ENCODE assay signal across 21 mouse cellular contexts in genomic region chr4:139632254-139632580, GRCm38 (mm10). TPM values are rescaled to one million over a fixed set of nuclear protein-coding genes. Genes with fewer than 3 reads are reported as not detected.
DNase-seq lines count a peak whose midpoint lies in the region; ATAC-seq and TF ChIP-seq lines count a peak whose summit lies in the region.
"Had no signal": no experiment of that assay in that cellular context is flagged by ENCODE, and none has a peak within 500 bp of the region (broad histone marks: within the 10 kb centered on the region; RNA-seq: fewer than 3 reads in every experiment).

No protein-coding gene starts in this region.

- no peaks in the 10 kb centered on the region for H3K36me3 ChIP-seq in kidney, adult 2 months (ENCODE audit: control insufficient read depth, insufficient read depth, low read length)
- H3K36me3 ChIP-seq in kidney, embryonic 14.5 days (ENCODE audit: control insufficient read depth, insufficient read depth, low read length) = peaks cover 7% of the 10 kb centered on the region; the same call in 1 of the 2 replicates
- peaks cover 14% of the 10 kb centered on the region for H3K36me3 ChIP-seq in small intestine, adult 2 months (ENCODE audit: control insufficient read depth, insufficient read depth, low read length)
- H3K36me3 ChIP-seq: heart, embryonic 13.5 days had no signal

- ATAC-seq in kidney, embryonic 14.5 days (ENCODE audit: low FRiP score, low TSS enrichment) = no peak
- ATAC-seq: forebrain, embryonic 13.5 days; forebrain, postnatal 0 days had no signal

- no peaks in the 10 kb centered on the region for H3K27me3 ChIP-seq in kidney, adult 2 months (replicated peaks; ENCODE audit: control insufficient read depth, insufficient read depth, low read length)
- H3K27me3 ChIP-seq in kidney, embryonic 14.5 days (ENCODE audit: control insufficient read depth, insufficient read depth, low read length) = 0 out of 2 replicates have a peak, but pooled peaks cover 3% of the 10 kb centered on the region
- H3K27me3 ChIP-seq in small intestine, adult 2 months (ENCODE audit: control insufficient read depth, insufficient read depth, low read length) = peaks cover 22% of the 10 kb centered on the region
- H3K27me3 ChIP-seq: CH12.LX; forebrain, embryonic 13.5 days had no signal

- no peak overlapping the region for H3K27ac ChIP-seq in kidney, adult 2 months (ENCODE audit: insufficient read depth, low read depth, low read length)
- no peak overlapping the region for H3K27ac ChIP-seq in kidney, embryonic 14.5 days (ENCODE audit: low read depth, low read length)
- no peak overlapping the region for H3K27ac ChIP-seq in small intestine, adult 2 months (ENCODE audit: insufficient read depth, low read depth, low read length)
- H3K27ac ChIP-seq: embryonic facial prominence, embryonic 10.5 days; forebrain, embryonic 13.5 days had no signal

- TF ChIP-seq CTCF in kidney, adult 2 months (conservative IDR thresholded peaks at IDR 0.05; ENCODE audit: insufficient read depth, insufficient read length, low read depth, low read length) = no peak
- TF ChIP-seq CTCF in small intestine, adult 2 months (IDR thresholded peaks at IDR 0.05; ENCODE audit: extremely low read depth, insufficient read length, insufficient replicate concordance, low read depth, low read length) = no peak

- H3K9ac ChIP-seq in kidney, embryonic 14.5 days (ENCODE audit: low read depth, low read length) = no peak overlapping the region
- H3K9ac ChIP-seq: forebrain, embryonic 13.5 days; forebrain, postnatal 0 days; heart, embryonic 13.5 days had no signal

- no peak overlapping the region for H3K4me3 ChIP-seq in kidney, adult 2 months (ENCODE audit: insufficient read depth, low read depth, low read length)
- no peak overlapping the region for H3K4me3 ChIP-seq in kidney, embryonic 14.5 days (ENCODE audit: low read length)
- H3K4me3 ChIP-seq in small intestine, adult 2 months (ENCODE audit: low read depth, low read length) = 0 out of 2 replicates have a peak overlapping the region, but pooled peaks have one; percentile 22
- H3K4me3 ChIP-seq: embryonic facial prominence, embryonic 10.5 days; forebrain, embryonic 13.5 days; heart, embryonic 13.5 days had no signal

- H3K9me3 ChIP-seq in kidney, embryonic 14.5 days (ENCODE audit: control insufficient read depth, low read length) = no peaks in the 10 kb centered on the region
- H3K9me3 ChIP-seq: embryonic facial prominence, embryonic 10.5 days; forebrain, embryonic 13.5 days; heart, embryonic 13.5 days had no signal

- peaks cover 23% of the 10 kb centered on the region for H3K4me1 ChIP-seq in kidney, adult 2 months (ENCODE audit: control insufficient read depth, insufficient read depth, low read length)
- peaks cover 2% of the 10 kb centered on the region; the same call in 1 of the 2 replicates for H3K4me1 ChIP-seq in kidney, embryonic 14.5 days (ENCODE audit: control insufficient read depth, insufficient read depth, low read length)
- peaks cover 16% of the 10 kb centered on the region for H3K4me1 ChIP-seq in small intestine, adult 2 months (ENCODE audit: control insufficient read depth, insufficient read depth, insufficient read length, low read length)
- H3K4me1 ChIP-seq: embryonic facial prominence, embryonic 10.5 days; forebrain, embryonic 13.5 days had no signal

- WGBS in kidney, adult 2 months = 53% methylated on average over 10 of the region's 10 CpGs
- 75% methylated on average over 10 of the region's 10 CpGs for WGBS in kidney, embryonic 14.5 days
- 50% methylated on average over 10 of the region's 10 CpGs for WGBS in small intestine, adult 2 months

- no peak for TF ChIP-seq POLR2A in kidney, adult 2 months (IDR thresholded peaks at IDR 0.05; ENCODE audit: low read depth, low read length)
- no peak for TF ChIP-seq POLR2A in small intestine, adult 2 months (IDR thresholded peaks at IDR 0.05; ENCODE audit: low read depth, low read length)

- peak; percentile 70 for DNase-seq in kidney, adult 2 months
- DNase-seq in kidney, adult 11 months = no peak
- peak; percentile 49 to 84 for DNase-seq in kidney, postnatal 25 days
- peak; percentile 50 for DNase-seq in adipocyte (ENCODE audit: low spot score)
- DNase-seq: adrenal gland, adult 8-10 months; adrenal gland, postnatal 36 days; cerebellum, adult 2 months; cerebellum, postnatal 10 days; forebrain, postnatal 0 days; gastrocnemius, postnatal 14 days; heart, postnatal 36 days had no signal

- no peak overlapping the region for H3K4me2 ChIP-seq in kidney, embryonic 14.5 days (replicated peaks; ENCODE audit: low read depth, low read length)
- H3K4me2 ChIP-seq: forebrain, embryonic 13.5 days; heart, embryonic 13.5 days had no signal

RNA-seq across cellular contexts. Expression of gene Aldh4a1, which starts 9.6 kb away (rescaled TPM):
- polyA plus RNA-seq in kidney, adult 2 months (2012; rRNA removed) = 517 and 605 TPM in 2 replicates
- 31.3 and 37.3 TPM in 2 replicates for polyA plus RNA-seq in kidney, embryonic 14.5 days (2014; fragmentation: Nextera tagmentation; extraction: Ambion mirVana)
- 48.3 and 110 TPM in 2 replicates for polyA plus RNA-seq in small intestine, adult 2 months (2012; rRNA removed)

RNA-seq across cellular contexts. Expression of gene Tas1r2, which starts 21.1 kb away (rescaled TPM):
- polyA plus RNA-seq in kidney, adult 2 months (2012; rRNA removed) = 0.08 and 0.14 TPM in 2 replicates
- polyA plus RNA-seq in kidney, embryonic 14.5 days (2014; fragmentation: Nextera tagmentation; extraction: Ambion mirVana) = not detected in 2 replicates
- polyA plus RNA-seq in small intestine, adult 2 months (2012; rRNA removed) = 0.10 and 0.41 TPM in 2 replicates
- polyA plus RNA-seq: cerebellum, adult 2 months; embryonic facial prominence, embryonic 10.5 days; embryonic facial prominence, embryonic 14.5 days; forebrain, embryonic 13.5 days; forebrain, postnatal 0 days; gonadal fat pad, adult 2 months; heart, embryonic 13.5 days; heart, postnatal 0 days; hindbrain, embryonic 11.5 days had no signal

RNA-seq across cellular contexts. Expression of gene Gm21969, which starts 29.2 kb away (rescaled TPM):
- 0.02 and 0.08 TPM in 2 replicates for polyA plus RNA-seq in kidney, adult 2 months (2012; rRNA removed)
- not detected in 2 replicates for polyA plus RNA-seq in kidney, embryonic 14.5 days (2014; fragmentation: Nextera tagmentation; extraction: Ambion mirVana)
- polyA plus RNA-seq in small intestine, adult 2 months (2012; rRNA removed) = not detected in 2 replicates
- polyA plus RNA-seq: embryonic facial prominence, embryonic 10.5 days; embryonic facial prominence, embryonic 14.5 days; forebrain, embryonic 13.5 days; forebrain, postnatal 0 days; gonadal fat pad, adult 2 months; heart, embryonic 13.5 days; heart, postnatal 0 days; hindbrain, embryonic 11.5 days had no signal
